2 mouse cellular contexts compared by ENCODE assay signal in the genomic region with DNA sequence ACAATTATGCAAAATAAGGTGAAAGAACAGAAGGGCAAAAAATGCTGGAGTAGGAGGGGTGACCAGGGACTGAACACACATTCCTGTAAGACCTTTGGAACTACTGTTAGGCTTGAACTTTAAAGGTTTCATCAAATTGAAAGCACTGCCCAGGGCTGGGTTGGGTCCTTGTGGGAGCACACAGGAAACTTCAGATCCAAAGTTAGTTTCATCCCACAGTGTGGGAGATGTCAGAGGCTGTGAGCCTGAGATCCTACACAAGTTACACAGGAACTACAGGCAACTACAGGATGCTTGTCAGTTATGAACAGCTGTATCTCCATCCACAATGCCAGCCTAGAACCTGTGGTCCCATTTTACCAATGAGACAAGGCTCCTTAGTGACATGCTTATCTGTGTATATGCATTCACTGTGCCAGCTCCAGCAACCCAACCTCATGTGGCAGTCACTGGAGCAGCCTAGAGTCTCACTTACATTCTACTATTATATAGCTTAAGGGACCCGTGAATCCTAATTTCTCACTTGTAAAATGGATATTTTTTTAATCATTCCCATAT.
TF ChIP-seq lines count a peak whose summit lies in the region.

No protein-coding gene starts in this region.

TF ChIP-seq in CH12.LX, 34 proteins besides CTCF, POLR2A, EP300 and RAD21:
- TF ChIP-seq TBP (conservative IDR thresholded peaks at IDR 0.05; ENCODE audit: low read depth, low read length) (no peak), ZNF384 (IDR thresholded peaks at IDR 0.05; ENCODE audit: low read depth, low read length) (no peak), ELF1 (IDR thresholded peaks at IDR 0.05; ENCODE audit: low read depth, low read length) (no peak), BHLHE40 (IDR thresholded peaks at IDR 0.05; ENCODE audit: low read depth, low read length) (no peak), POLR2AphosphoS2 (IDR thresholded peaks at IDR 0.05; ENCODE audit: low read depth, low read length) (no peak), TCF12 (IDR thresholded peaks at IDR 0.05; ENCODE audit: low read depth, low read length) (0 out of 2 replicates have a peak, but pooled peaks have one; percentile 21), NRF1 (IDR thresholded peaks at IDR 0.05; ENCODE audit: low read depth, low read length) (no peak), JUND (conservative IDR thresholded peaks at IDR 0.05; ENCODE audit: low read depth, low read length) (no peak), MAX (IDR thresholded peaks at IDR 0.05; ENCODE audit: low read length) (no peak), ZKSCAN1 (IDR thresholded peaks at IDR 0.05; ENCODE audit: borderline replicate concordance, low read depth, low read length) (no peak), SIN3A (IDR thresholded peaks at IDR 0.05; ENCODE audit: low read length) (0 out of 2 replicates have a peak, but pooled peaks have one; percentile 27)

TF ChIP-seq in MEL, 35 proteins besides CTCF, POLR2A, EP300 and RAD21 (continued from another document):
- no peak for TF ChIP-seq ZNF384 (IDR thresholded peaks at IDR 0.05; ENCODE audit: low read depth, low read length)
- 0 out of 2 replicates have a peak, but pooled peaks have one; percentile 19 for TF ChIP-seq MYC (IDR thresholded peaks at IDR 0.05; ENCODE audit: low read depth, low read length)
- no peak for TF ChIP-seq MEF2A (IDR thresholded peaks at IDR 0.05; ENCODE audit: extremely low read depth, insufficient replicate concordance, low read depth, low read length, poor library complexity, severe bottlenecking)
